Mouse (Mus musculus): ENCODE data around the gene Gm20696.

The Gm20696 gene

DNA sequence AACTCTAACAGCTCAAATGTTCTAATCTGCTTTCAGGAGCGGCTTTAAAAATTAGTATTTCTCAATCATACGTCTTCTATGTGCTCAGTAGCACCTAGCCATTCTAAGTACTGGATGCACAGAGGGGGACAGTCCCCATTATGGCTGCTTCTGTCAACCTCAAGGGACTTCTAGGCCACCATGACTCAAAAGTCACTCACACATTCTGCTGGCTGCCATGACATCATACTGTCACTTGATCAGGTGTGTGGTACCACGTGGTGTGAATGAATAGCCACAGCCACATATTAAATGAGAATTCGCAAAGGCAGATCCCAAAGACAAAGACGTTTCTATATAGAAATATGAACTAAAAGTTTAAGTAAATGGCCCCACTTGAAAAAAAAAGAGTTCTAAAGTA is 391.9 kb downstream of the Gm20696 start:
- in situ Hi-C loops (cut with MboI; ENCODE audit: low pct_unique_long_range_greater_than_20kb in 1 of 2, low sequenced_read_pairs in 2 of 2, unreplicated experiment in 1 of 2): no loop called here

DNA sequence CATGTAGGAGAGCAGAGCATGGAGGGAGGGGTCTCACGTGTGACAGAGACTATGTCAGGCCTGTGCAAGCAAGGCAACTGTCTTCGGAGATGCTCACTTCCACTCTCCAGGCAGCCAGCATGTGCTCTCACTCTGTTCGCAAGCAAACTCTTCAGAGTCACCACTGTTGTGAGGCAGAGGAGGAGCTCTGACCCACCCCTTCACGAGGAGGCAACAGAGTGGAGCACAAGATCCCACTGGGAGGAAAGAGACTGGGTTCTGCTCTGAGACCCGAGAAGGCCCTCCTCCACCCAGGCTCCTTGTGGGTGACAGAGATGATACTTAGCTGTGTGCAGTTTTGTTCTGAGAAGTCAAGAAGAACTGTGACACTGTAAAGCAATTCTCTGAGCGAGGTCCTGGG is 392.4 kb downstream of the Gm20696 start:
- in situ Hi-C loops (cut with MboI; ENCODE audit: low pct_unique_long_range_greater_than_20kb in 1 of 2, low sequenced_read_pairs in 2 of 2, unreplicated experiment in 1 of 2): no loop called here

DNA sequence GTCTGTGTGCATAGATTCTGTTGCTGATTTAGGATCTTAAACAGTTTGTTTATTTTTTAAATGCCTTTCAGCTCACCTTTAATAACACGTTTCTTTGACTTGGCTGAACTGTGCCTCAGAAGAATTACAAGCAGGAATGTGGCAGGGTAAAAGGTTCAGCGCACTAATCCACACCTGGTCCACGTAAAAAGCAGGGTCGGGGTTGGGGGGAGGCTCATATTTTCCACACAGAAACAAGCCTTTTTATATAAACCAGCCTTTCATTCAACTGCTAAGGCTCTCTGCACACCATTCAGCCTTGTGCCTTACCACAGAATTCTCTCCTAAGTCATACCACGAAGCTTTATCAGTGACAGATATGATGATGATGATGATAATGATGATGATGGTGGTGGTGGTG is 393.4 kb downstream of the Gm20696 start:
- in situ Hi-C loops (cut with MboI; ENCODE audit: low pct_unique_long_range_greater_than_20kb in 1 of 2, low sequenced_read_pairs in 2 of 2, unreplicated experiment in 1 of 2): no loop called here

DNA sequence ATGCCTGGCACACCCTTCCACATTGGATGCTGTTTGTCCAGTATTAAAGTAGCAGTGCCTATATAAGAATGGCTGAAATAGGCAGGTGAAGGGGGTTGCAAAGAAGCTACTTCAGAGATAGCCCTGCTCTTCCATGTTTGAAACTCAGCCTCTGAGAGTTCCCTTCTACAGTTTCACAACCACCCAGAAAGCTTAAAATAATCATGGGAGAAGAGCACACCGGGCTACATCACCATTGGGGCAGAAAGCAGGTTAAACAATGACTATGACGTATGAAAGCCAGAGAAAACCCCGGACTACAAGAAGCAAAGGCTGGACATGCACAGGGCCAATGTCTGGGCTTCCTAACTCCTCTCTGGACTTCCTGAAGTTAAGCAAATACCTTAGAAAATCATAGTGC is 394.4 kb downstream of the Gm20696 start:
- in situ Hi-C loops (cut with MboI; ENCODE audit: low pct_unique_long_range_greater_than_20kb in 1 of 2, low sequenced_read_pairs in 2 of 2, unreplicated experiment in 1 of 2): no loop called here

DNA sequence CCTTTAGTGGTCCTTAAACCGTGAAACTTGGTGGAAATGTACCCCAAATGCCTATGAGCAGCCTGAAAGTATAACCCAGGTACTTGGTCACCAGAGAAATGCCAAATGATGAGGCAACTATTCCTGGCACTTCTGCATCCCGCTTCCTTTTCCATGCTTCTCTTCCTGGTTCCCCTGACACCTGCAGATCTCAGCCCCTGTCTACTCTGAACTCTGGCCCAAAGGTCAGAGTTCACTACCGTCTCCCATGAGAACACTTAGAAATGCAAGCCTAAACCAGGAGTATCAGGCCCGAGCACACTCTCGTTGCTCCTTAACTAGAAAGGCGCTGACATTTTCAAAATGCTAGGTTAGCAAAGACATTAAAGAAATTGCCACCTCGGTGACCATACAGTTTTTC is 394.9 kb downstream of the Gm20696 start:
- in situ Hi-C loops (cut with MboI; ENCODE audit: low pct_unique_long_range_greater_than_20kb in 1 of 2, low sequenced_read_pairs in 2 of 2, unreplicated experiment in 1 of 2): no loop called here

DNA sequence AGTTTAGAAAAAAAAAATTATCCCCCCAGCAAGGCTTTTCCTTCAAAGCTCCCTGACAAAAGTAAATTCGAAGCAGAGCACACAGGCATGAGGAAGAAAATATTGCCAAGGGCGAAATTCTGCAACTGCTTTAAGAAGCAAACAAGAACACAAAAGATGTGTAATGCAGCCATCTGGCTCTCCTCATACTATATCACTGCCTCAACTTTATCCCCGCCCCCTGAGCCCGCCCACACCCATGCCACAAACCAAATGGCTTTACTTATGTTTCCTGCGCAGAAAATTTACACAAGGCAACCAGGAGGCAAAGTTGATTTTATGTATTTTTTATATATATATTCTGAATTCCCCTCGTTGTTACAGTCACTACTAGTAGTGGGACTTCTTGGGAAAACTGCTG is 396.7 kb downstream of the Gm20696 start:
- in situ Hi-C loops (cut with MboI; ENCODE audit: low pct_unique_long_range_greater_than_20kb in 1 of 2, low sequenced_read_pairs in 2 of 2, unreplicated experiment in 1 of 2): no loop called here

DNA sequence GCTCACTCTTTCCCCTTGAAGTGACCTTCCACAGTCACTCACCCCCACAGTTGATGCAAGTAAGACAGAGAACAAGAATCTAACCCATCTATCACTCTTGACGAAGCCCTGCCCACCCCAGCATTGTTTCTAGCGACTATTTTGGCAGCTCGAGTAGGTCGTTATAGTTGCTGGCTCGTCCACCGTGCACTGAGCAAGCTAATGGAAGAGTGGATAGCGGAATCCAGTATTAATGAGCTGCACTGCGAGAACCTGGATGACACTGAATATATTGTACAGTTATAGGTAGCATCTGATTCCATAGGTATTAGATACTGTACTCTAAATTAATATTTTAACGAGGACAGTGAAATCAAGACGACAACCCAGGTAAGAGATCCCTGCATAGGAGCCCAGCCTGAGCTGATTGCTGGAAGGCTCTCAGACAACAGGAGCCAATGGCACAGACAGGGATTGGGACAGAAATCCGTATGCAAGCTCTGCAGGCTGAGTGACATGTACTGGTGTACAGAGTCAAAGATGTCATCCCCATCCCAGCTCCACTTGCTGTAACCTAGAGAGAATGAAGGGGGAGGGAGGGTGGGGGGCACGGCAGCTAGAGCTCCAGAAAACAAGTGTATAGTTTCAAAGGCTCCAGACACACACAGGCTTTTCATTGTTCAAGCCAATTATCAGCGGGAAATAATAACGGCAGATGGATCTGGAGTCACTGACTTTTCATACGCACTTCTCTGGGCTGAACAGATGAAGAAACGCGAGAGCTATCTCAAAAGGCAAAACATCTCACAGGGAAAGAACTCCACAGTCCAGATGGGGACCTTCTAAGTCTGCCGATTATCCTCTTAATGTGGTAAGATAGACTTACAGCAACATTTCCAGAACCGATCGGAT is 398.2 kb downstream of the Gm20696 start:
- in situ Hi-C loops (cut with MboI; ENCODE audit: low pct_unique_long_range_greater_than_20kb in 1 of 2, low sequenced_read_pairs in 2 of 2, unreplicated experiment in 1 of 2): no loop called here

DNA sequence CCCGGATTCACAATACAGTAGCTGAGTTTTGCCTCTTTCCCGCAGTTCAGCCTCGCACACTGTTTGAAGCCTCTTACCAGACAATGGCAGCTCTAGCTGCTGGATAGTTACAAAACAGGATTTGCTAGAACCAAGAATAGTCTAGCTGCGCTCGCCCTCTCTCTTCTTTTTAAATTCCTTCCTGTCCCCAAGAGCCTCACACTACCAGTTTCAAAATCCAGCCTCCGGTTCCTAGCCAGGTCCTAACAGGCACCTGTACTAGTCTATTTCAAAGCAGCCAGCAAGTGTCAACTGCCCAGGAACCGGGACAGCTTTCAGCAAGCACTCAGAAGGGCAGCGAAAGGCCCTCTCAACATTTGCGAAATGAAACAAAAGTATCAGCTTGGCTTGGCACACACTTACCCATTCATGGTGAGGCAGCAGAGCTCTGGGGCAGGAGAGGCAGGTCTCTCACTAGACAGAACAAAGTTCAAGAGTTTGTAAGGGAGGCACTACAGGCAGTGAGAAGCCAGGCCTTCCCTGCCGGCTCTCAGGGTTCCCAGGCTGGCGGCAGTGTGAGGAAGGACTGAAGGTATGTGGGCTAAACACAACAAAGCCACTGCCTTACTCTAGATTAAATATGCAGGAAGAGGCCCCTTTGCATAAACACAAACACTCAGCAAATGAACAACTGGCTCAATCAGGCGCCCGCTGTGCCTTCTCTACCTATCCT is 400.5 kb downstream of the Gm20696 start:
- in situ Hi-C loops (cut with MboI; ENCODE audit: low pct_unique_long_range_greater_than_20kb in 1 of 2, low sequenced_read_pairs in 2 of 2, unreplicated experiment in 1 of 2): no loop called here

DNA sequence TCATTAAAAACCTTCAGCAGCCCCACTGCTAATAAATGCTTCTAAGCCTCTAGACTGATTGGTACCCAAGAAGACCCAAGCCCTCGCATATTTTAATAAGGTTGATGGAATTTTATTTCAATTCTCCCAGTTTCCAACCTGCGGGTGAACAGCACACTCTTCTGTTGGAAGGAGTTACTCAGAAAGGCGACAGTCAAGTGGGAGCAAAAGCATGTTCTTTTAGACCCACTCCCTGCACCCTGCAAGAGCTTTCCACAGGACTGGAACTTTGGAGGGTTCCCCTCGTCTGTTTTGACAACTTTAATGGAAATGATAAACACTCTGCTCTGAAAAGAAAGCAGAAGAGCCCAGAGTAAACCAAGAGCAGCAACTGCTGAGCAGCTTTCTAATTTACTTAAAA is 401.4 kb downstream of the Gm20696 start:
- in situ Hi-C loops (cut with MboI; ENCODE audit: low pct_unique_long_range_greater_than_20kb in 1 of 2, low sequenced_read_pairs in 2 of 2, unreplicated experiment in 1 of 2): no loop called here

DNA sequence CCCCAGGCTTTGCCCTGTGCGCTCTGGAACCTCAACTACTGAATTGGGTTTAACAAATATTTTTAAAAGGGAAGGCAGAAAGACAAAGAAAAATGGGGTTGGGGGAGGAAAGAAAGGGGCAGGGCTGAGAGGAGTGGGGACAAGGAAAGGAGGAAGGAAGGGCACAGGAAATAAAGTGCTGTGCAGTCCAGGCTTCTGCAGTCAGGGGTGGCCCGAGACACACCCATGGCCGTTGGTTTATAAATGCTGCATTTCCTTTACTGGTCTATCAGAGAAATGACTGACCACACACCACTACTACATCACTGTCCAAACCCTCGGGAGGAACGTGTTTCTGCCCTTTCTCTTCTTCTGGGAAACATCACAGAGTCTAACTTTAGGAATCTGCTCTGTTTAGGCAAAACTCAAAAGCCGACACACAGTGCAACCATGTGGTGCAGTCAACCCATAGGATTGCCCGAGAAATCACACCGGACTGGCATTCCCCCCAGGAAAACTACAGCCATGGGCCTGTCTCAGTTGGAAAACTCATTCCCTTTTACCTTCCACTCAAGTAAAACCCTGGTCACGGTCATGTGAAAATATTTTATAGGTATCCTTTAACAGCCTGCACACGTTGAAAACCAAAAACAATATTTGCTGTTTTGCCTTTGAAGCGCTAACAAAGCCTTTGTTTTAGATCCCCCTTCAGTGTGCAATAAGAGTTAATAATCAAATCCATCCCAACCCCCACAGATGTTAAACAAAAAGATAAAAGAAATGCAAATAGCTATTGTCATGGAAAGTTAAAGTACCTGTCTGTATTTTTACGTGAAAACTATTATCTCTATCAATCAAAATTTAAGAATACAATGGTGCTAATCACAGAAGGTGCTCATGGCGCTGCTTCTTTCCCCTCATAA is 402.2 kb downstream of the Gm20696 start:
- in situ Hi-C loops (cut with MboI; ENCODE audit: low pct_unique_long_range_greater_than_20kb in 1 of 2, low sequenced_read_pairs in 2 of 2, unreplicated experiment in 1 of 2): no loop called here

DNA sequence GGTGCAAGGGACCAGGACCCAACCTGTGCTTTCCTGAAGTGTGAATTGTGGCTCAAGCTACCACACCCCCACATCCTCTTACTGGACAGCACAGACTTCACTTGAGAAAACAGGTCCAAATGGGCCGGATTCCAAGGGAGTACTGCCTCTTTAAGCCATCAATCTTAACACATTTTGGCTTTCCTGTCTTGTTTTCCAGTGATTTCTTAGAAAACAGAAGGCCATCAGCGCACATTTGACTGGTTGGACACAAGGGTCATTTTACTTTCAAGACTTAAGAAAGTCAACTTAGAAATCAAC is 402.8 kb downstream of the Gm20696 start:
- in situ Hi-C loops (cut with MboI; ENCODE audit: low pct_unique_long_range_greater_than_20kb in 1 of 2, low sequenced_read_pairs in 2 of 2, unreplicated experiment in 1 of 2): no loop called here

DNA sequence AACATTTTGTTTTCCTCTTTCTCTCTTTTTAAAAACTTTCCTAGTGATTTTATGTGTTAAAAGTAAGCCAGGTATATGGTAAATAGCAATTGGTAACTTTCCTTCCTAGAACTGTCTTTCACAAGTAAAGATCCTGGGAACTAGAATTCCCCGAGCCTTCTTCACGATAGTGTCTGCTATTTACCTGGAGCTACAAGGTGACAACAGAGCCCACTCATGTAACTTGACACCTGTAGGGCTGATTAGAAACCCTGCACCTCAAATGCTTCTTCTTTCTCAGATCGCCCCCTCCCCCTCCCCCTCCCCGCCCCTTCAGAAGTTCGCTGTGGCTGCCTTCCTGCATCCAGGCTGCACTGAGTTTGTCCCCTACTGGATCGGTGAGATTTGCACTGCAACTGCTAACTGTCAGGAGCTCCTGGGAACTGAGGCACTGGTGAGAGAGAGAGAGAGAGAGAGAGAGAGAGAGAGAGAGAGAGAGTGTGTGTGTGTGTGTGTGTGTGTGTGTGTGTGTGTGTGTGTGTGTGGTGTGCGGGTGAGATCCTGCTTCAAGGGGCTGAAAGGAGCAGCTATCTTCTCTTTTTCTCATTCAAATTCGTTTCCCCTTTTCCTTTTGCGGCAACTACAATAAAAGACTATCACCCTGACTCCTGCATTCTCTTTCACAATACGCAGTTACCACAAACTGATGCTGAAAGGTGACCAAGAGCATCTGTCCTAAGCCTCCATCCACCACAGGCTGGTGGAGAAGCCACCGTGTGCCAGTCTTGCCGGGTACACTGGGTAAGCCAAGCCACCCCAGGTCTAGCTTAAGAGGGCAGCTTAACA is 403.3 kb downstream of the Gm20696 start:
- in situ Hi-C loops (cut with MboI; ENCODE audit: low pct_unique_long_range_greater_than_20kb in 1 of 2, low sequenced_read_pairs in 2 of 2, unreplicated experiment in 1 of 2): no loop called here

DNA sequence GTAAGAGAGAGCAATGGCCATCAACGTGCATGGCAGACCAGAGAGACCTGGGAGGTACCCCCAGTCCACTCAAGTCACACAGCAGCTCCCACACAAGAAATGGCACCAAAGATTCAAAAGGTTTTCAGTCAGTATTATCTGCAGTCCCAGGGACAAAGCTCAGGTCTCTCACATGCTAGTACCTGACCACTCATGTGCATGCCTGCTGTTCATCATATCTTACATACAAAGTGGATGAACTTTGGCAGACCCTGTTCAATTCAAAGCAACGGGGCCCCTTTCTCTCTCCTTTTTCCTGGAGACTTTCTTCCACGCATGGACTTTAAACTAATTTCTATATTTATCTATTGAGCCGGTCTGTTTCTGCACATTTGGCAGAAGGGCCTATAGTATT is 404.9 kb downstream of the Gm20696 start:
- in situ Hi-C loops (cut with MboI; ENCODE audit: low pct_unique_long_range_greater_than_20kb in 1 of 2, low sequenced_read_pairs in 2 of 2, unreplicated experiment in 1 of 2): no loop called here

DNA sequence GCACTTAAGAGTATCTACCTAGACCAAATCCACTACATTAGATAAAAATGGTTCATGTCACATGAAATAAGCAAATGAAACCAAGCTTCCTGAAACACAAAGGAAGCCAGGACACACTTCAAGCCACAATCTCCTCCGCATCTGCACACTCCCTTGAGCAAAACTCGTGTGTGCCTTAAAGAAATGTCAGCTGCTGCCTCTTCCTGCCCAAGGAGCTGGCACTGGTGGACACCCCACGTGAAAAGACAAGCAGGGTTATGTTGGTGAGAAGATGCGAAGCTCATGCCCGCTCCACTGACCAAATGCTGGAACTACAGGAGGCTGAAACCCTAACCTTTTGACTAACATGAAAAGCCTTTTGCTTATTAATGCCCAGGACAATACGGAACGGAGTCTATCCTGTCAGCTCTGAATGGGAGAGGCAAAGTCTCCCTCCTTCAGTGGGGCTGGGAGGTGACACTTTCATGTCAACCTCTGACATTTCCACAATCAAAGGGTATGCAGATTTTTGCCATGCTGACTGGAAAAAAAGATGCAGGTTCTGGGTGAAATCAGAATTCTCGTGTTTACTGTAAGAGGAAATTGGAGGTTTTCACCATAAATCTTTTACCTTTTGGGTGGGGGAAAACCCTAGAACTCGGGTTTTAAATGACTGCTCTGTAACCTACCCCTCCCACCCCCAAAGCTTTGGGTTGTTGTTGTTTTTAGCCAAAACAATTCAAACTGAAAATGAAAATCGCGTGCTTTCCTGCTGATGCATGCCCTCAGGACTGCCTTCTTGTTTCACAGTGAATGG is 405.5 kb downstream of the Gm20696 start:
- in situ Hi-C loops (cut with MboI; ENCODE audit: low pct_unique_long_range_greater_than_20kb in 1 of 2, low sequenced_read_pairs in 2 of 2, unreplicated experiment in 1 of 2): no loop called here

DNA sequence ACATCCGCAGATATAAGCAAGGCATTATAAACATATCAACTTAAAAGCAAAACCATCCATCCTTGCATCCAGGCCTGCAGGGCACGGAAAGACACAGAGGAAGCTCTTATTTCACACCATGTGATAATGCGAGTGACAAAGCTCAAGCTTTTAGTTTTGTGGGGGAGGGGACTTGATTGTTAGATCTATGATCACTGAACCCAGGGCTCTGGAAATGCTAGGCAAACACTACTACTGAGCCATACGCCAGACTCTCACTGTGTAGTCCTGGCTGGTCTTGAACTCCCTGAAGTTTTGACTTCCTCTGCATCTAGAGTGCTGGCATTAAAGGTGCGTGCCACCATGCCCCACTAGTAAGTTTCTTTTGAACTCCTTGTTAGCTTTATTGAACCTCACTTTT is 408.3 kb downstream of the Gm20696 start:
- in situ Hi-C loops (cut with MboI; ENCODE audit: low pct_unique_long_range_greater_than_20kb in 1 of 2, low sequenced_read_pairs in 2 of 2, unreplicated experiment in 1 of 2): no loop called here

DNA sequence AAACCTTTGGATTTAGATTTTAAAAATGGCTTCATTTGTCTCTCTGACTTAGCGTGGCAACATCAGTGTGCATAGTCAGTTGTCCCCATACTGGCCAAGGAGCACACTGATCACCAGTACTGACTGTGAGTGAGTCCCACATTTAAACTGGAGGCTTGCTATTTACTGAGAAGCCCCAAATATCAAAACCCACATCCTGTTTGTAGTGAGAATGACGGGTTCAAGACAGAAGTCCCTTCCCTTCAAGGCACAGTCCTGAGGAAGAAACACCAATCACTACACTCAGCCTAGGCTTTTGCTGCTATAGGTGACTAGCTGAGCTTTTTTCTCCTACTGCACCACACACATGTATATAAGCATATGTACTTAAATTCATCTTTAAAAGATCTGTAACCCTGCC is 408.9 kb downstream of the Gm20696 start:
- in situ Hi-C loops (cut with MboI; ENCODE audit: low pct_unique_long_range_greater_than_20kb in 1 of 2, low sequenced_read_pairs in 2 of 2, unreplicated experiment in 1 of 2): no loop called here

DNA sequence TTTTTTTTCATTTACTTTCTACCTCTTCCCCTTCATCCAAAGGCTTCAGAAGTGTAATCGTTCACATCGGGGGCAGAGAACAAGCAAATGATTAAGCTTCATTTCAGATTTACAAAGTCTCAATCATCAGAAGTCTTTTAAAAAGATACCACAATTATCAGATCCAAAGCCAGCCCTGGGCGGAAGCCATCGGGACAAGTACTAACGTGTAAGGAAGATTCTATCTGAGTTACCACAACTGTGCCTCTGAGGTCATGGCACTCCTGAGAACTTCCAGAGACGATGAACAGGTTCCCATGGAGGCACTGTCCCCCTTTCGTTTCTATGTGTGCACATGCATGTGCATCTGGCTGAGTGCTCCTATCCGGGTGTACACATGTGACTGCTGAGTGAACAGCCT is 413.3 kb downstream of the Gm20696 start:
- in situ Hi-C loops (cut with MboI; ENCODE audit: low pct_unique_long_range_greater_than_20kb in 1 of 2, low sequenced_read_pairs in 2 of 2, unreplicated experiment in 1 of 2): no loop called here

DNA sequence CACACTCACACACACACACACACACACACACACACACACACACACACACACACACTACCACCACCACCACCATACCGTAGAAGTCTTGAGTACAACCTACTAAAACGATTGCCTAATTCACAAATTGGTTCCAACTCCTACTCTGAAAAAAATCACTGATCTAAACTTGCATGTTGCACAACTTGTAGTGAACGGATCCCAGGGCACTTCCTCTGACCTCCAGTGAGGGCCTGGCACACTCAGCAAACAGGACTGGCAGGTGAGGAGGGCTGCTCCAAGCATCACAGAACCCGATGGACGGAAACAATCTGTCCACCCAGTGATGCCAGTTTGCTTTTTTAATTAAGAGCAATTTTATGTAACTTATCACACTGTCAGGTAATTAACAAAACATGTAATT is 413.8 kb downstream of the Gm20696 start:
- in situ Hi-C loops (cut with MboI; ENCODE audit: low pct_unique_long_range_greater_than_20kb in 1 of 2, low sequenced_read_pairs in 2 of 2, unreplicated experiment in 1 of 2): no loop called here

Measured in mouse embryonic stem cell (cell line).